ENCODE assay signal across 8 mouse cellular contexts in the genomic region with DNA sequence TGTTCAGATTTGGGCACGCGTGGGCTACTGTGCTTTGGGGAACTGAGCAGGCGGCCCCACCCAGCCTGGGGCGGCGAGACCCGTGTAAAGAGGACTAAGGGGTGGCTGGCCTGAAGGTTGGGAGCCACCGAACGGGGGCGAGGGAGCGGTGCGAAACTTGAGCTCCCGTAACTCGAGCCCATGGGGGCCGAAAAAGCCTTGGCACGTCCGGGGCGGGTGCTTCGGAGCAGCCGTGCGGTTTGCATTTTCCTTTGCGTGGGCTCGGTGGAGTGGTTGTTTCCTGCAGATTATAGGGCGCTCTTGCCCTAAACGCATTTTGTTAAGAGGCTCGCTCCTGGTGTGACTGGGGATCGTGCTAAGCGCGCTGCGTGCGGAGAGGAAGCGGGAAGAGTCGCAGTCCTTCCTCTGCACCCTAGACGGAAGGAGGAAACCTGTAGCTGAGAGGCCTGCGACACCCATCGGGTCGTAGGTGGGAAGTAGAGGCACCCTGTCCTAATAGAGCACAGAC. TPM values are rescaled to one million over a fixed set of nuclear protein-coding genes. Genes with fewer than 3 reads are reported as not detected.
A peak's percentile ranks its signal among the peaks of the same experiment; 100 is the strongest.
DNase-seq lines count a peak whose midpoint lies in the region; ATAC-seq and TF ChIP-seq lines count a peak whose summit lies in the region.

No protein-coding gene starts in this region.

- no peak for DNase-seq in kidney, adult 8-10 months
- peak; percentile 27 for DNase-seq in MN1 (ENCODE audit: low spot score)
- DNase-seq in lung, adult 2 months: no peak
- no peak for DNase-seq in testis, postnatal 10 days (ENCODE audit: low spot score)

- TF ChIP-seq CTCF in lung, adult 2 months (IDR thresholded peaks at IDR 0.05; ENCODE audit: insufficient read depth, low read length): no peak
- TF ChIP-seq CTCF in olfactory bulb, adult 2 months (IDR thresholded peaks at IDR 0.05; ENCODE audit: insufficient read depth, low read depth, low read length): no peak

- peaks cover 39% of the 10 kb centered on the region for H3K36me3 ChIP-seq in kidney, embryonic 15.5 days
- peaks cover 29% of the 10 kb centered on the region for H3K36me3 ChIP-seq in embryonic facial prominence, embryonic 15.5 days
- H3K36me3 ChIP-seq in hindbrain, embryonic 13.5 days: peaks cover 17% of the 10 kb centered on the region

- TF ChIP-seq POLR2A in lung, adult 2 months (IDR thresholded peaks at IDR 0.05; ENCODE audit: borderline replicate concordance, extremely low read depth, low read depth, low read length): peak; percentile 23; the same call in 1 of the 2 replicates
- TF ChIP-seq POLR2A in olfactory bulb, adult 2 months (IDR thresholded peaks at IDR 0.05; ENCODE audit: insufficient read depth, low read depth, low read length): no peak; the same call in 1 of the 2 replicates

- H3K9ac ChIP-seq in kidney, embryonic 15.5 days: peak overlapping the region; percentile 87
- peak overlapping the region; percentile 96 for H3K9ac ChIP-seq in embryonic facial prominence, embryonic 15.5 days
- H3K9ac ChIP-seq in hindbrain, embryonic 13.5 days: peak overlapping the region; percentile 87

- under 1% methylated on average over 36 of the region's 36 CpGs for WGBS in kidney, embryonic 15.5 days
- under 1% methylated on average over 36 of the region's 36 CpGs for WGBS in embryonic facial prominence, embryonic 15.5 days
- under 1% methylated on average over 36 of the region's 36 CpGs for WGBS in hindbrain, embryonic 13.5 days
- under 1% methylated on average over 36 of the region's 36 CpGs for WGBS in lung, adult 2 months
- under 1% methylated on average over 36 of the region's 36 CpGs for WGBS in olfactory bulb, adult 2 months

- H3K4me1 ChIP-seq in kidney, embryonic 15.5 days: peaks cover 25% of the 10 kb centered on the region
- peaks cover 14% of the 10 kb centered on the region for H3K4me1 ChIP-seq in embryonic facial prominence, embryonic 15.5 days
- peaks cover 22% of the 10 kb centered on the region for H3K4me1 ChIP-seq in hindbrain, embryonic 13.5 days (replicated peaks)
- peaks cover 5% of the 10 kb centered on the region; the same call in 1 of the 2 replicates for H3K4me1 ChIP-seq in lung, adult 2 months (ENCODE audit: control insufficient read depth, insufficient read depth, low read length)
- peaks cover 12% of the 10 kb centered on the region for H3K4me1 ChIP-seq in olfactory bulb, adult 2 months (ENCODE audit: control insufficient read depth, insufficient read depth, low read length)

- H3K27ac ChIP-seq in kidney, embryonic 15.5 days: peak overlapping the region; percentile 94
- peak overlapping the region; percentile 99 for H3K27ac ChIP-seq in embryonic facial prominence, embryonic 15.5 days (replicated peaks)
- H3K27ac ChIP-seq in hindbrain, embryonic 13.5 days: peak overlapping the region; percentile 84
- peak overlapping the region; percentile 82 for H3K27ac ChIP-seq in olfactory bulb, adult 2 months (ENCODE audit: insufficient read depth, low read depth, low read length)

- peak overlapping the region; percentile 79 for H3K4me2 ChIP-seq in kidney, embryonic 15.5 days
- peak overlapping the region; percentile 70 for H3K4me2 ChIP-seq in embryonic facial prominence, embryonic 15.5 days (replicated peaks)
- H3K4me2 ChIP-seq in hindbrain, embryonic 13.5 days: peak overlapping the region; percentile 95

- peak overlapping the region; percentile 75 for H3K4me3 ChIP-seq in kidney, embryonic 15.5 days (replicated peaks)
- peak overlapping the region; percentile 96 for H3K4me3 ChIP-seq in embryonic facial prominence, embryonic 15.5 days (replicated peaks)
- peak overlapping the region; percentile 76 for H3K4me3 ChIP-seq in hindbrain, embryonic 13.5 days
- peak overlapping the region; percentile 60 for H3K4me3 ChIP-seq in lung, adult 2 months (replicated peaks; ENCODE audit: extremely low read depth, low read depth, low read length)
- H3K4me3 ChIP-seq in olfactory bulb, adult 2 months (ENCODE audit: insufficient read depth, low read depth, low read length): peak overlapping the region; percentile 81

- no peak; the same call in none of the 2 replicates for ATAC-seq in kidney, embryonic 15.5 days (replicated peaks; ENCODE audit: low FRiP score)
- peak; percentile 42; the same call in 1 of the 2 replicates for ATAC-seq in embryonic facial prominence, embryonic 15.5 days (ENCODE audit: insufficient number of reproducible peaks, low FRiP score, low TSS enrichment, low read depth)
- ATAC-seq in hindbrain, embryonic 13.5 days (ENCODE audit: low FRiP score): peak; percentile 27

- 0 out of 2 replicates have a peak, but pooled peaks cover 3% of the 10 kb centered on the region for H3K27me3 ChIP-seq in kidney, embryonic 15.5 days
- H3K27me3 ChIP-seq in embryonic facial prominence, embryonic 15.5 days: no peaks in the 10 kb centered on the region
- H3K27me3 ChIP-seq in hindbrain, embryonic 13.5 days: peaks cover 17% of the 10 kb centered on the region

- H3K9me3 ChIP-seq in kidney, embryonic 15.5 days (replicated peaks): no peaks in the 10 kb centered on the region
- no peaks in the 10 kb centered on the region for H3K9me3 ChIP-seq in embryonic facial prominence, embryonic 15.5 days (replicated peaks)
- no peaks in the 10 kb centered on the region for H3K9me3 ChIP-seq in hindbrain, embryonic 13.5 days

RNA-seq across cellular contexts. Expression of a gene that starts 4.8 kb away (rescaled TPM):
- 1,596 and 1,620 TPM in 2 replicates for polyA plus RNA-seq in kidney, embryonic 15.5 days (2015; fragmentation: Nextera tagmentation; extraction: Ambion mirVana)
- 1,512 and 1,560 TPM in 2 replicates for polyA plus RNA-seq in embryonic facial prominence, embryonic 15.5 days (2015; fragmentation: Nextera tagmentation; extraction: Ambion mirVana)
- polyA plus RNA-seq in hindbrain, embryonic 13.5 days (2015; fragmentation: Nextera tagmentation; extraction: Ambion mirVana): 521 and 535 TPM in 2 replicates
- polyA plus RNA-seq in lung, adult 2 months (2012; rRNA removed): 223 and 371 TPM in 2 replicates
- not detected in 2 replicates for polyA plus RNA-seq in olfactory bulb, adult 2 months (2012; ENCODE audit: insufficient read depth, insufficient read length, low replicate concordance, missing spikeins)

RNA-seq across cellular contexts. Expression of a gene that starts 15.0 kb away (rescaled TPM):
- polyA plus RNA-seq in kidney, embryonic 15.5 days (2015; fragmentation: Nextera tagmentation; extraction: Ambion mirVana): 0.12 TPM in 1 of 2 replicates, not detected in the other
- 0.35 TPM in 1 of 2 replicates, not detected in the other for polyA plus RNA-seq in embryonic facial prominence, embryonic 15.5 days (2015; fragmentation: Nextera tagmentation; extraction: Ambion mirVana)
- polyA plus RNA-seq in hindbrain, embryonic 13.5 days (2015; fragmentation: Nextera tagmentation; extraction: Ambion mirVana): 0.26 and 0.35 TPM in 2 replicates
- not detected in 2 replicates for polyA plus RNA-seq in lung, adult 2 months (2012; rRNA removed)
- polyA plus RNA-seq in olfactory bulb, adult 2 months (2012; ENCODE audit: insufficient read depth, insufficient read length, low replicate concordance, missing spikeins): not detected in 2 replicates

RNA-seq across cellular contexts. Expression of a gene that starts 50.1 kb away (rescaled TPM):
- 42.3 and 43.8 TPM in 2 replicates for polyA plus RNA-seq in kidney, embryonic 15.5 days (2015; fragmentation: Nextera tagmentation; extraction: Ambion mirVana)
- 47.1 and 48.5 TPM in 2 replicates for polyA plus RNA-seq in embryonic facial prominence, embryonic 15.5 days (2015; fragmentation: Nextera tagmentation; extraction: Ambion mirVana)
- 43.7 and 44.2 TPM in 2 replicates for polyA plus RNA-seq in hindbrain, embryonic 13.5 days (2015; fragmentation: Nextera tagmentation; extraction: Ambion mirVana)
- polyA plus RNA-seq in lung, adult 2 months (2012; rRNA removed): 6.7 and 7.4 TPM in 2 replicates
- polyA plus RNA-seq in olfactory bulb, adult 2 months (2012; ENCODE audit: insufficient read depth, insufficient read length, low replicate concordance, missing spikeins): not detected in 2 replicates

RNA-seq across cellular contexts. Expression of a gene that starts 50.2 kb away (rescaled TPM):
- polyA plus RNA-seq in kidney, embryonic 15.5 days (2015; fragmentation: Nextera tagmentation; extraction: Ambion mirVana): 27.7 and 31.5 TPM in 2 replicates
- polyA plus RNA-seq in embryonic facial prominence, embryonic 15.5 days (2015; fragmentation: Nextera tagmentation; extraction: Ambion mirVana): 21.2 and 23.4 TPM in 2 replicates
- 15.6 and 16.3 TPM in 2 replicates for polyA plus RNA-seq in hindbrain, embryonic 13.5 days (2015; fragmentation: Nextera tagmentation; extraction: Ambion mirVana)
- polyA plus RNA-seq in lung, adult 2 months (2012; rRNA removed): 12.3 and 15.4 TPM in 2 replicates
- polyA plus RNA-seq in olfactory bulb, adult 2 months (2012; ENCODE audit: insufficient read depth, insufficient read length, low replicate concordance, missing spikeins): not detected in 2 replicates
